Mouse (Mus musculus): ENCODE measurements around the gene Gm43064. TPM values are rescaled to one million over a fixed set of nuclear protein-coding genes. Genes with fewer than 3 reads are reported as not detected.

The Gm43064 gene
- polyA plus RNA-seq, 1 experiment from 2014 or later: 0.21 TPM

DNA sequence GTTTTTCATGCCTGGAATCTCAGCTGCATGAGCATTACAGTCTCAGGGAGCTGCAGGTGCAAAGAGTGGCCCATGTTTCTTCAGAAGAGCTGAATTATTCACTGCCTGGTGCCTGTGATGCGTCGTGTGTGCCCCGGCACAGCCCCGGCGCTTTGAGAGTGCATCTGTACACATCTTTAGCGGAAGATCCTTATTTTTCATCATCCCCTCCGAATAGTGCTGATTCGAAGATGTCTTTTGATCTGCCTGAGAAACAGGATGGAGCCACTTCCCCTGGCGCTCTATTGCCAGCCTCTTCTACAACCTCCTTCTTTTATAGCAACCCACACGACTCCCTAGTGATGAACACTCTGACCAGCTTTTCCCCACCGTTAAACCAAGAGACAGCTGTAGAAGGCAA lies 76.6 kb downstream of the Gm43064 start:
- Histone ChIP-seq H3K27ac (replicated peaks) (no peak overlapping the region), H3K4me3 (no peak overlapping the region), H3K36me3 (no peaks in the 10 kb centered on the region), H3K4me2 (no peak overlapping the region), H3K9me3 (no peaks in the 10 kb centered on the region), H3K9ac (no peak overlapping the region), H3K27me3 (replicated peaks) (no peaks in the 10 kb centered on the region), H3K4me1 (no peaks in the 10 kb centered on the region; the same call in 1 of the 2 replicates)
- ATAC-seq (ENCODE audit: extremely low read depth, insufficient number of reproducible peaks, low FRiP score, low TSS enrichment): no peak
- WGBS: 74% methylated on average over 11 of the region's 11 CpGs

DNA sequence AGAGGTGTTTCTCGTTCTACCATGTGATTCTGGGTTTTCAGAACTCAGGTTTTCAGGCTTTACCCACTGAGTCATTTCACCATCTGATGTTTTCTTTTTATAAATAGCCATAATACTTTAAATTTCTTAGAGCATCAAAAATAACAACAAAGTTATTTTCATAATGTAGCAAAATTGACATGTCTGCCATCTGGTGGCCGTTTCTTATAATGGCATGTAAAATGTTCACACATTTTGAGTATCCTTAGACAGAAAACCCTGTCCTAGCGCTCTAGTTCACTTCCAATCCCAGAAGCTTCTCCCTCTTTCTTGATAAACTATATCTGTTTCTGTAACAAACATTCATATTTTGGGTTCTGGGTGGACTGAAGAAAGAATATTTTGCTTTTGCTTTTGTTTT lies 78.2 kb downstream of the Gm43064 start:
- Histone ChIP-seq H3K9ac (no peak overlapping the region), H3K9me3 (no peaks in the 10 kb centered on the region), H3K4me2 (no peak overlapping the region), H3K4me3 (no peak overlapping the region), H3K27me3 (replicated peaks) (no peaks in the 10 kb centered on the region), H3K27ac (replicated peaks) (no peak overlapping the region), H3K36me3 (no peaks in the 10 kb centered on the region), H3K4me1 (no peaks in the 10 kb centered on the region)
- no peak for ATAC-seq (ENCODE audit: extremely low read depth, insufficient number of reproducible peaks, low FRiP score, low TSS enrichment)
- WGBS: 29% methylated on average over 3 of the region's 3 CpGs

Other genes with a start within 250 kb of the Gm43064 start
- 0.17 and 0.20 TPM in 2 replicates for gene Syt6, start 234.3 kb upstream of the Gm43064 start, polyA plus RNA-seq (2015; fragmentation: Nextera tagmentation; extraction: Ambion mirVana)
- 0.11 TPM in 1 of 2 replicates, not detected in the other for gene Atg4a-ps, start 163.5 kb upstream of the Gm43064 start, polyA plus RNA-seq (2015; fragmentation: Nextera tagmentation; extraction: Ambion mirVana)
- 21.9 and 24.1 TPM in 2 replicates for gene Olfml3, start 71.6 kb upstream of the Gm43064 start, polyA plus RNA-seq (2015; fragmentation: Nextera tagmentation; extraction: Ambion mirVana)
- not detected in 2 replicates for gene Gm10964, start 70.2 kb upstream of the Gm43064 start, polyA plus RNA-seq (2015; fragmentation: Nextera tagmentation; extraction: Ambion mirVana)
- 8.7 and 9.9 TPM in 2 replicates for gene Hipk1, start 18.0 kb upstream of the Gm43064 start, polyA plus RNA-seq (2015; fragmentation: Nextera tagmentation; extraction: Ambion mirVana)
- 15.4 and 16.8 TPM in 2 replicates for gene Dclre1b, start 129 bp upstream of the Gm43064 start, polyA plus RNA-seq (2015; fragmentation: Nextera tagmentation; extraction: Ambion mirVana)
- 14.5 and 16.2 TPM in 2 replicates for gene Ap4b1, start 53 bp upstream of the Gm43064 start, polyA plus RNA-seq (2015; fragmentation: Nextera tagmentation; extraction: Ambion mirVana)
- gene Bcl2l15, start 23.0 kb downstream of the Gm43064 start, polyA plus RNA-seq (2015; fragmentation: Nextera tagmentation; extraction: Ambion mirVana): 0.22 TPM in 1 of 2 replicates, not detected in the other
- 0.76 and 0.79 TPM in 2 replicates for gene Ptpn22, start 50.2 kb downstream of the Gm43064 start, polyA plus RNA-seq (2015; fragmentation: Nextera tagmentation; extraction: Ambion mirVana)
- 5.2 and 5.5 TPM in 2 replicates for gene Rsbn1, start 104.5 kb downstream of the Gm43064 start, polyA plus RNA-seq (2015; fragmentation: Nextera tagmentation; extraction: Ambion mirVana)
- 13.0 and 15.1 TPM in 2 replicates for gene Phtf1, start 158.5 kb downstream of the Gm43064 start, polyA plus RNA-seq (2015; fragmentation: Nextera tagmentation; extraction: Ambion mirVana)